Comparison of ENCODE assay signal across 8 mouse cellular contexts in the genomic region with DNA sequence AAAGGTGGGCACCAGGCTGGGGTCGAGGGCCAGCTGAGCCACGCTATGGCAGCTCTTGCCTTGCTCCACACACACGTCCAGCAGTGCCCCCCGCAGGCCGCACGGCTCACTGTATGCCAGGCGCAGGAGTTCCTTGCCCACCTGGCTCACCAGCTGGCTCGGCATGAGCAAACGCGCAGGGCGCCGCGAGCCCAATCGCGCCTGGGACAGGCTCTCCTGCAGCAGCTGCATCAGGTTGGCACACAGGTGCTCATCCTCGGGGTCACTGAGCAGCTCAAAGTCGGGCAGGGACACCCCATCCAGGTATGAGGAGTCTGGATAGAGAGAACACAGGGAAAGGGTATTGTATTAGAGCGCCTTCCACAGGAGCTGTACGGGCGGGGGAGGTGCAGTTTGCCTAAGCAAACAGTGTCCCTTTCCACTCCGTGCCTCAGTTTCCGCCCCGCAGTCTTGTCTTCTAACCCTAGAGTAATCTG. TPM values are rescaled to one million over a fixed set of nuclear protein-coding genes. Genes with fewer than 3 reads are reported as not detected.
DNase-seq lines count a peak whose midpoint lies in the region; ATAC-seq and TF ChIP-seq lines count a peak whose summit lies in the region.

No protein-coding gene starts in this region.

- peaks cover 23 to 33% of the 10 kb centered on the region in 2 experiments for H3K4me1 ChIP-seq in MEL (ENCODE audit: control insufficient read depth in 1 of 2, insufficient read depth in 2 of 2, low read length in 2 of 2)
- H3K4me1 ChIP-seq in hindbrain, embryonic 11.5 days (replicated peaks; ENCODE audit: control insufficient read depth, insufficient read depth, low read length), result no peaks in the 10 kb centered on the region; the same call in 1 of the 2 replicates

- TF ChIP-seq CTCF in MEL (IDR thresholded peaks at IDR 0.05 in 2 of 3, conservative IDR thresholded peaks at IDR 0.05 in 1 of 3; ENCODE audit: control insufficient read depth in 1 of 3, insufficient read depth in 1 of 3, low read depth in 2 of 3, low read length in 3 of 3, poor library complexity in 1 of 3, severe bottlenecking in 1 of 3), result peak in 2 of 3 experiments; percentile 43 to 46; a peak in 4 of 6 replicates

- H3K4me2 ChIP-seq in hindbrain, embryonic 11.5 days (replicated peaks; ENCODE audit: low read depth, low read length), result peak overlapping the region; percentile 86

- no peaks in the 10 kb centered on the region for H3K27me3 ChIP-seq in MEL (ENCODE audit: control insufficient read depth in 1 of 2, insufficient read depth in 2 of 2, low read length in 2 of 2)
- no peaks in the 10 kb centered on the region for H3K27me3 ChIP-seq in hindbrain, embryonic 11.5 days (ENCODE audit: control insufficient read depth, insufficient read depth, low read length)

- H3K27ac ChIP-seq in MEL (ENCODE audit: control insufficient read depth, low read depth, low read length), result no peak overlapping the region
- peak overlapping the region; percentile 88 for H3K27ac ChIP-seq in hindbrain, embryonic 11.5 days (ENCODE audit: low read depth, low read length)

- H3K4me3 ChIP-seq in MEL (ENCODE audit: control insufficient read depth in 1 of 2, insufficient read depth in 1 of 2, low read depth in 2 of 2, low read length in 2 of 2), result peak overlapping the region; percentile 76 to 96
- peak overlapping the region; percentile 67 for H3K4me3 ChIP-seq in hindbrain, embryonic 11.5 days (ENCODE audit: low read depth, low read length)

- H3K9ac ChIP-seq in MEL (ENCODE audit: control insufficient read depth, low read depth, low read length, poor library complexity, severe bottlenecking), result peak overlapping the region; percentile 74
- peak overlapping the region; percentile 84 for H3K9ac ChIP-seq in hindbrain, embryonic 11.5 days (ENCODE audit: low read depth, low read length)

- TF ChIP-seq EP300 in MEL (IDR thresholded peaks at IDR 0.05; ENCODE audit: low read depth in 1 of 2, low read length in 2 of 2), result 0 out of 4 replicates have a peak, but pooled peaks of 1 of the 2 experiments have one; percentile 7

- peaks cover 0 to 29% of the 10 kb centered on the region in 2 experiments; a peak in 2 of 4 replicates for H3K36me3 ChIP-seq in MEL (ENCODE audit: control insufficient read depth in 1 of 2, insufficient read depth in 2 of 2, low read length in 2 of 2)
- no peaks in the 10 kb centered on the region for H3K36me3 ChIP-seq in hindbrain, embryonic 11.5 days (ENCODE audit: control insufficient read depth, insufficient read depth, low read length)

- peak; percentile 35 for ATAC-seq in frontal cortex, adult (ENCODE audit: low TSS enrichment)
- ATAC-seq in hindbrain, embryonic 11.5 days (ENCODE audit: low FRiP score), result peak; percentile 26

- peak; percentile 24 for TF ChIP-seq RAD21 in MEL (IDR thresholded peaks at IDR 0.05; ENCODE audit: low read depth, low read length)

- peaks cover 18% of the 10 kb centered on the region for H3K79me2 ChIP-seq in MEL (ENCODE audit: control insufficient read depth, insufficient read depth, low read length, poor library complexity)

- no peaks in the 10 kb centered on the region for H3K9me3 ChIP-seq in MEL (replicated peaks; ENCODE audit: insufficient read depth, low read length)
- H3K9me3 ChIP-seq in hindbrain, embryonic 11.5 days (ENCODE audit: control insufficient read depth, low read length), result no peaks in the 10 kb centered on the region

- under 1% methylated on average over 23 of the region's 23 CpGs for WGBS in hindbrain, embryonic 11.5 days

- TF ChIP-seq POLR2A in MEL (IDR thresholded peaks at IDR 0.05; ENCODE audit: control insufficient read depth in 1 of 2, insufficient read depth in 1 of 2, low read depth in 1 of 2, low read length in 2 of 2, poor library complexity in 1 of 2), result no peak

- DNase-seq in MEL (ENCODE audit: low read depth, low spot score), result peak; percentile 67
- peak; percentile 92 for DNase-seq in cerebellum, adult 9-11 months
- DNase-seq in hindbrain, embryonic 11.5 days (ENCODE audit: low spot score), result peak; percentile 75
- peak; percentile 70 to 73 for DNase-seq in layer of hippocampus, postnatal 25 days (ENCODE audit: extremely low spot score in 1 of 2, low spot score in 1 of 2)
- peak; percentile 88 for DNase-seq in lung, postnatal 25 days (ENCODE audit: low spot score)
- peak; percentile 79 for DNase-seq in retina, embryonic 14.5 days (ENCODE audit: low spot score)
- peak; percentile 91 to 94 for DNase-seq in thymus, postnatal 36 days

TF ChIP-seq in MEL, 35 proteins besides CTCF, POLR2A, EP300 and RAD21:
- TF ChIP-seq UBTF (IDR thresholded peaks at IDR 0.05; ENCODE audit: borderline replicate concordance, insufficient read depth, low read depth, low read length) (no peak), SMC3 (IDR thresholded peaks at IDR 0.05; ENCODE audit: low read depth, low read length) (peak; percentile 38; the same call in 1 of the 2 replicates), MYC (IDR thresholded peaks at IDR 0.05; ENCODE audit: low read depth, low read length) (no peak), USF1 (IDR thresholded peaks at IDR 0.05; ENCODE audit: low read depth, low read length) (no peak), MYB (IDR thresholded peaks at IDR 0.05; ENCODE audit: low read depth, low read length) (no peak), POLR2AphosphoS2 (IDR thresholded peaks at IDR 0.05; ENCODE audit: low read length) (no peak), GATA1 (IDR thresholded peaks at IDR 0.05; ENCODE audit: low read depth, low read length) (no peak), TAL1 (IDR thresholded peaks at IDR 0.05; ENCODE audit: low read length) (no peak), POLR2AphosphoS5 (IDR thresholded peaks at IDR 0.05; ENCODE audit: borderline replicate concordance, low read depth, low read length) (peak; percentile 51; the same call in 1 of the 2 replicates), CHD1 (IDR thresholded peaks at IDR 0.05; ENCODE audit: low read depth, low read length) (no peak; the same call in 1 of the 2 replicates), TCF12 (IDR thresholded peaks at IDR 0.05; ENCODE audit: low read depth, low read length) (no peak), ETS1 (IDR thresholded peaks at IDR 0.05; ENCODE audit: low read depth, low read length) (peak; percentile 33; the same call in 1 of the 2 replicates), BHLHE40 (IDR thresholded peaks at IDR 0.05; ENCODE audit: borderline replicate concordance, low read depth, low read length) (no peak), RCOR1 (IDR thresholded peaks at IDR 0.05; ENCODE audit: low read depth, low read length) (no peak), SIN3A (IDR thresholded peaks at IDR 0.05; ENCODE audit: low read length) (peak; percentile 54; the same call in 1 of the 2 replicates), HCFC1 (IDR thresholded peaks at IDR 0.05; ENCODE audit: low read depth, low read length) (no peak), MXI1 (IDR thresholded peaks at IDR 0.05; ENCODE audit: low read depth, low read length) (0 out of 2 replicates have a peak, but pooled peaks have one; percentile 15), KAT2A (conservative IDR thresholded peaks at IDR 0.05; ENCODE audit: low read depth, low read length) (no peak)

RNA-seq across cellular contexts. Expression of a gene that starts 0.9 kb away (rescaled TPM):
- total RNA-seq in MEL (2012; rRNA removed), result 2.6 and 40.6 TPM in 2 replicates
- polyA plus RNA-seq in MEL (2012; ENCODE audit: insufficient read depth in 1 of 2, insufficient read length in 2 of 2, low read depth in 1 of 2, low replicate concordance in 2 of 2, missing spikeins in 1 of 2), result 10 to 100 TPM in 1 of 2 experiments, not detected in 1; 11.6 TPM
- polyA plus RNA-seq in hindbrain, embryonic 11.5 days (2014; fragmentation: Nextera tagmentation; extraction: Ambion mirVana), result 4.6 and 5.5 TPM in 2 replicates
- 10 to 100 TPM; 77.1 to 100.0 TPM for total RNA-seq in layer of hippocampus, postnatal 25 days (2021)

RNA-seq across cellular contexts. Expression of a gene that starts 51.9 kb away (rescaled TPM):
- total RNA-seq in MEL (2012; rRNA removed), result 17.0 and 17.1 TPM in 2 replicates
- polyA plus RNA-seq in MEL (2012; ENCODE audit: insufficient read depth in 1 of 2, insufficient read length in 2 of 2, low read depth in 1 of 2, low replicate concordance in 2 of 2, missing spikeins in 1 of 2), result 10 to 100 TPM in 1 of 2 experiments, not detected in 1; 37.9 TPM
- polyA plus RNA-seq in hindbrain, embryonic 11.5 days (2014; fragmentation: Nextera tagmentation; extraction: Ambion mirVana), result 41.1 and 42.9 TPM in 2 replicates
- total RNA-seq in layer of hippocampus, postnatal 25 days (2021), result 10 to 100 TPM; 16.7 to 18.1 TPM

RNA-seq across cellular contexts. Expression of a gene that starts 52.2 kb away (rescaled TPM):
- total RNA-seq in MEL (2012; rRNA removed), result 61.5 and 73.0 TPM in 2 replicates
- polyA plus RNA-seq in MEL (2012; ENCODE audit: insufficient read depth in 1 of 2, insufficient read length in 2 of 2, low read depth in 1 of 2, low replicate concordance in 2 of 2, missing spikeins in 1 of 2), result 10 to 100 TPM in 1 of 2 experiments, not detected in 1; 53.7 TPM
- polyA plus RNA-seq in hindbrain, embryonic 11.5 days (2014; fragmentation: Nextera tagmentation; extraction: Ambion mirVana), result 97.1 and 115 TPM in 2 replicates
- 10 to 100 TPM; 59.3 to 77.3 TPM for total RNA-seq in layer of hippocampus, postnatal 25 days (2021)
